Mouse (Mus musculus): ENCODE measurements around the gene 4833439L19Rik.
A peak's percentile ranks its signal among the peaks of the same experiment; 100 is the strongest.

Gene 4833439L19Rik

GRCm38 (mm10) chr13:54521181-54521580 lies 44.1 kb downstream of the 4833439L19Rik start:
- DNase-seq (ENCODE audit: inconsistent ontology term) = no peak

- DNase-seq (ENCODE audit: inconsistent ontology term) = no peak
Observed at GRCm38 (mm10) chr13:54520221-54520620, 45.0 kb downstream of the 4833439L19Rik start.

- no peak for DNase-seq (ENCODE audit: inconsistent ontology term)
Observed at GRCm38 (mm10) chr13:54505920-54506319, 59.3 kb downstream of the 4833439L19Rik start.

- no peak for DNase-seq (ENCODE audit: inconsistent ontology term)
Observed at GRCm38 (mm10) chr13:54504611-54505260, 60.5 kb downstream of the 4833439L19Rik start.

GRCm38 (mm10) chr13:54503604-54504521 lies 61.4 kb downstream of the 4833439L19Rik start, which contains the start of gene Simc1:
Gene Simc1, plus strand, starts transcription at chr13:54503779.
- peak; percentile 77 for DNase-seq (ENCODE audit: inconsistent ontology term)

- DNase-seq (ENCODE audit: inconsistent ontology term) = no peak
Observed at GRCm38 (mm10) chr13:54503278-54503603, 62.0 kb downstream of the 4833439L19Rik start.

- DNase-seq (ENCODE audit: inconsistent ontology term) = no peak
Observed at GRCm38 (mm10) chr13:54501957-54502690, 63.1 kb downstream of the 4833439L19Rik start.

- DNase-seq (ENCODE audit: inconsistent ontology term) = peak; percentile 8
Observed at GRCm38 (mm10) chr13:54501352-54501751, 63.9 kb downstream of the 4833439L19Rik start.
